Mouse (Mus musculus) kidney, embryonic 14.5 days (tissue): ENCODE measurements around the gene Coq10b. TPM values are rescaled to one million over a fixed set of nuclear protein-coding genes. Genes with fewer than 3 reads are reported as not detected.
A peak's percentile ranks its signal among the peaks of the same experiment; 100 is the strongest.
"Not testable (repeated sequence)": the region's sequence is repeated elsewhere in the genome, so short reads cannot be mapped to it uniquely, and the experiment has no call there.

Experiments used
- ATAC-seq: fragments of 200-750 bp; cut with Nextera tagmentation; 2 replicates; pipeline ENCODE4 v1.8.0; 2017; ENCODE audit warnings: moderate number of reproducible peaks, mild to moderate bottlenecking, moderate TSS enrichment, moderate library complexity; ENCODE audit not compliant: low FRiP score, low TSS enrichment
- H3K27ac ChIP-seq: fragments of 300-500 bp; sonication (generic); 2 replicates; pipeline ENCODE4 v1.5.1; 2014; ENCODE audit warnings: low read depth, mild to moderate bottlenecking, low read length, moderate library complexity, mixed read lengths
- H3K27me3 ChIP-seq: fragments of 300-500 bp; sonication (generic); 2 replicates; pipeline ENCODE4 v1.6.1; 2014; ENCODE audit warnings: mild to moderate bottlenecking, low read length; ENCODE audit not compliant: control insufficient read depth, insufficient read depth
- H3K36me3 ChIP-seq: fragments of 300-500 bp; sonication (generic); 2 replicates; pipeline ENCODE4 v1.6.1; 2014; ENCODE audit warnings: low read length, mixed read lengths; ENCODE audit not compliant: control insufficient read depth, insufficient read depth
- H3K4me1 ChIP-seq: fragments of 300-500 bp; sonication (generic); 2 replicates; pipeline ENCODE4 v1.6.1; 2014; ENCODE audit warnings: low read length, mixed read lengths; ENCODE audit not compliant: control insufficient read depth, insufficient read depth
- H3K4me2 ChIP-seq: fragments of 300-500 bp; sonication (generic); replicated peaks from 2 replicates; pipeline ENCODE4 v1.6.1; 2014; ENCODE audit warnings: low read depth, mild to moderate bottlenecking, low read length
- H3K4me3 ChIP-seq: fragments of 300-500 bp; sonication (generic); 2 replicates; pipeline ENCODE4 v1.5.1; 2014; ENCODE audit warnings: mild to moderate bottlenecking, low read length
- H3K9ac ChIP-seq: fragments of 300-500 bp; sonication (generic); 2 replicates; pipeline ENCODE4 v1.6.1; 2014; ENCODE audit warnings: low read depth, mild to moderate bottlenecking, low read length, moderate library complexity
- H3K9me3 ChIP-seq: fragments of 300-500 bp; sonication (generic); 2 replicates; pipeline ENCODE4 v1.6.1; 2016; ENCODE audit warnings: low read length; ENCODE audit not compliant: control insufficient read depth
- WGBS: fragments of 180-500 bp; shearing (Covaris S2); extraction: QIAGEN DNeasy Blood & Tissue Kit; methylation state at CpG from one replicate; pipeline ENCODE4 v1.1.7; 2014; 5-methylcytosine and 5-hydroxymethylcytosine counted together
- polyA plus RNA-seq: library from polyadenylated mRNA; unstranded; fragments of >200 nt; fragmentation: Nextera tagmentation; extraction: Ambion mirVana; gene quantifications from 2 replicates; pipeline ENCODE4 v1.2.1, GENCODE M21; 2014

Coq10b gene
- polyA plus RNA-seq, 1 experiment from 2014 or later = 15.1 TPM

DNA sequence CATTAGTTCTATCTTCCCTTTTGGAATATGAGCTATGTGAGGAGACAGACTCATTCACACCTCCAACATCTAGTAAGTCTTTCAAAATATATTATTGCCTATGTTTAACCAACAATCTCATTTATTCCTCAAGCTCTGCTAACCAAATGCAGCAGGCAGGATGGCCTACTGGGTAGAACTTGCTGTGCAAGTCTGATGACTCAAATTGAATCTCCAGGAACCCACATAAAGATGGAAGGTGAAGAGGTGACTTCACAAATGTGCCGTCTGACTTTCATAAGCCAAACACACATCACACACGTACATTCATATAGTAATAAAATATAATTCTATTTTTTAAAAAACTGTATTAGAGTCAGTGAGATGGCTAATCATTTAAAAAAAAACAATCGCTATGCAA, 899 bp upstream of the Coq10b start:
- Histone ChIP-seq H3K4me1 (0 out of 2 replicates have a peak, but pooled peaks cover 3% of the 10 kb centered on the region), H3K4me2 (peak overlapping the region; percentile 85; the same call in 1 of the 2 replicates), H3K36me3 (no peaks in the 10 kb centered on the region), H3K27ac (no peak overlapping the region), H3K9ac (no peak overlapping the region), H3K9me3 (no peaks in the 10 kb centered on the region), H3K27me3 (no peaks in the 10 kb centered on the region), H3K4me3 (peak overlapping the region; percentile 82; the same call in 1 of the 2 replicates)
- 75% methylated on average over 3 of the region's 3 CpGs for WGBS
- ATAC-seq = no peak

DNA sequence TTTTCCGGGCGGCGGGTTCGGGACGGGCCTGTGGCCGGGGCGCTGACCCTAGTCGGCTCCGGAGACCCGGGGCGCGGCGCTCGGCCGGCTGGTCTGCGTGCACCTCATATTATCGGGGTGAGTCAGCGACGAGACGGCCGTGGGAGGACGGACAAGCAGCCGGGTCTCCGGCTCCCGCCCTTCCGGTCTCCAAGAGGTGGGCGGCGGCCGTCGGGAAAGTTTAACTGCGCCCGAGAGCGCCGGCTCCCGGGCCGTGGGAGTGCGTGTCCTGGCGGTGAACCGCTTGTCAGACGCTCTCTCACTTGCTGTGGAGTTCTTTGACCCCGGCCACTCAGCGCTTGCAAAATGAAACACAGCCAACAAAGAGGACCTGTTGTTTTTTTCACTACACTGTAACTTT, 435 bp downstream of the Coq10b start:
- under 1% methylated on average over 38 of the region's 42 CpGs for WGBS
- Histone ChIP-seq H3K4me3 (peak overlapping the region; percentile 82), H3K27me3 (no peaks in the 10 kb centered on the region), H3K9me3 (no peaks in the 10 kb centered on the region), H3K27ac (peak overlapping the region; percentile 74), H3K4me2 (peak overlapping the region; percentile 60), H3K4me1 (0 out of 2 replicates have a peak, but pooled peaks cover 3% of the 10 kb centered on the region), H3K9ac (peak overlapping the region; percentile 75), H3K36me3 (no peaks in the 10 kb centered on the region)
- peak; percentile 78; the same call in 1 of the 2 replicates for ATAC-seq

DNA sequence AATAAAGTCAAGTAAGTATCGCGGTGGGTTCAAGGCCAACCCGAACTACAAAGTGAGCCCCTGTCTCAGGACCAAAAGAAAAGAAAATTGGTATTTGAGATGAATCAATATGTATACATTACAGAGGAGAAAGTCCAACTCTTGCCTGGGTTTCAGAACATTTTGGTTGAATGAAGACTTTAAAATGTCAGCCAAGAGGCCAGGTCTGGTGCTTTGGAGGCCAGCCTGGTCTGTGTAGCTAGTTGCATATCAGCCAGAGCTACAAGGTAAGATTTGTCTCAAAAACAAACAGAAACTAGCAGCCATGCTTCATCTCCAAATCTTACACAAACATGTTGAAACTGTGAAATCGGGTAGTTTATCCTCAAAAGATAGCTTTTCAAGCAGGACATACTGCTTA, 1.0 kb downstream of the Coq10b start:
- no peak for ATAC-seq
- Histone ChIP-seq H3K9me3 (no peaks in the 10 kb centered on the region), H3K36me3 (no peaks in the 10 kb centered on the region), H3K4me1 (0 out of 2 replicates have a peak, but pooled peaks cover 3% of the 10 kb centered on the region), H3K4me3 (peak overlapping the region; percentile 82), H3K9ac (peak overlapping the region; percentile 75; the same call in 1 of the 2 replicates), H3K27me3 (no peaks in the 10 kb centered on the region), H3K4me2 (peak overlapping the region; percentile 60), H3K27ac (no peak overlapping the region)
- 67% methylated on average over 4 of the region's 4 CpGs for WGBS

DNA sequence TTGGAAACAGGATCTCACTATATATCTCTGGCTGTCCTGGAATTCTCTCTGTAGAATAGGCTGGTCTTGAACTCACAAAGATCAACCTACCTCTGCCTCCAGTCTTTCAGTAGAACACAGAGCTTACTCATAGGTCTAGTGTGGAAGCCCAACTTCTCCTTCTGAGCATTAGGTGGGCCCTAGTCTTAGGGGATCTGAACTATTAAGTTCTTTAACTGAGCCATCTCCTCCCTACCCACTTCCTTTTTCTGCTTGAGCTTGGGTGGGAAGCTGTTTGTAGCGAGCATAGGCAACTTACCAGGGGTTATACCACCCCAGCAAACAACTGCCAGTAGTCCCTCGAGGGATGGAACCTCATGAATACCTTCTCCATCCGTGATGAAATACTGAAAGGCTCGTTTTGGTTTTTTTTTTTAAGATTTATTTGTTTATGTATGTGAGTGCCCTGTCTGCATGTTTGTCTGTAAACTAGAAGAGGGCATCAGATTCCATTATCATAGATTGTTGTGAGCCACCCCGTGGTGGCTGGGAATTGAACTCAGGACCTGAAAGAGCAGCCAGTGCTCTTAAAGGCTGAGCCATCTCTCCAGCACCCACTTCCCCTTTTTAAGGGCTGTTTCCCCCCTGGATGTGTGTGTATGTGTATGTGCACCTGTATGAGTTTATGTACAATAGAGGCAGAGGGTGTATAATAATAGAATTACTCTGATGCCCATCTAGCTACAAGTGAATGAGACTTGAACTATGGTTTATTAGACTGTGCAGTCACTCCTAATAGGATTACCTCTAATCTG, 2.9 kb downstream of the Coq10b start:
- Histone ChIP-seq H3K27me3 (no peaks in the 10 kb centered on the region), H3K9ac (no peak overlapping the region), H3K9me3 (no peaks in the 10 kb centered on the region), H3K4me2 (no peak overlapping the region), H3K4me3 (no peak overlapping the region), H3K4me1 (0 out of 2 replicates have a peak, but pooled peaks cover 3% of the 10 kb centered on the region), H3K36me3 (no peaks in the 10 kb centered on the region), H3K27ac (no peak overlapping the region)
- 81% methylated on average over 5 of the region's 5 CpGs for WGBS
- no peak for ATAC-seq

DNA sequence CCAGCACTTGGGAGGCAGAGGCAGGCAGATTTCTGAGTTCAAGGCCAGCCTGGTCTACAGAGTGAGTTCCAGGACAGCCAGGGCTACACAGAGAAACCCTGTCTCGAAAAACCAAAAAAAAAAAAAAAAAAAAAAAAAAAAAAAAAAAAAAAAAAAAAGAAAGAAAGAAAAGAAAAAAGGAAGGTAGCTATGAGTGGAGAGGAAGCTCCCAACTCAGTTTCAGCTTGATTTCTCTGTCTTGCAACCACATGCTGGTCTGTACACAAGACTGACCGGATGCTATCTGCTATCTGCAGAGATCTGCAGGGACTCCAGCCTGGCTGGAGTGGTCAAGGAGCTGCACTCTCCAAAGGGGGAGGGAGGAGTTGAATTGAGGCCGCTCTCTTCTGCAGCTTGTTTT, 5.8 kb downstream of the Coq10b start:
- not testable (repeated sequence) for ATAC-seq, H3K9me3 ChIP-seq, H3K27me3 ChIP-seq, H3K4me3 ChIP-seq, H3K4me1 ChIP-seq, H3K36me3 ChIP-seq, H3K27ac ChIP-seq, H3K4me2 ChIP-seq, H3K9ac ChIP-seq
- WGBS = 82% methylated on average over 2 of the region's 3 CpGs

DNA sequence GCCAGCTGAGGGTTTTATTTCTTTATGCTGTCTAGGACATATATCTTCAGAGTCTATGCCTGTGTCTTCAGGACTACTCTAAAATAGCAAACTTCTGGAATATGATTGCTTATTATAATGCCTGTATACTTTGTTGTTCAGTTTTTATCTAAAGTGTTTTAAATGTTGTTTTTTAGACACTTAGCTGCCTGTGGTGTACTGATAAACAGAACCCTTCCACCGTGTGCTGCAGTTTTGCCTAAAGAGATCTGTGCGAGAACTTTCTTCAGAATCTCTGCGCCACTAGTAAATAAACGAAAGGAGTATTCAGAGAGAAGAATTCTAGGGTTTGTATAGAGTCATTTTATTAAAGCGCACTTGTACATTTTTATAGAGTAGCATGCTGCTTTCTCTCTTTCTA, 8.5 kb downstream of the Coq10b start:
- no peak overlapping the region for H3K27ac ChIP-seq
- 90% methylated on average over 5 of the region's 5 CpGs for WGBS

DNA sequence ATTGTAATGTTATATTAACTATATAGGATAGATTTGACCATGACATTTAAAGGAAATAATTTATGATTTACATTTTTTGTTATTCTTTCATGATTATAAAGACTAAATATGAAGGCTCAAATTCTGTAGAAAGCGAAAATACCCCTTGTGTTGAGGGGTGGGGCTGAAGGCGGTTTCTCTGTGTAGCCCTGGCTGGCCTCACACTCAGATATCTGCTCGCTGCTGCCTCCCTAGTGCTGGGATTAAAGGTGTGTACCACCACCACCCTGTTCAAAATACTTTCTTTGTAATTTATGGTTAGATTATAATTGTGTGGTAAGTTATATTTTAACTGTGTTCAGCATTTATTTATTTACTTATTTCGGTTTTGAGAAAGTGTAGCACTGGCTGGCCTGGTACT, 9.2 kb downstream of the Coq10b start:
- Histone ChIP-seq H3K4me1 (no peaks in the 10 kb centered on the region), H3K4me2 (no peak overlapping the region), H3K9ac (no peak overlapping the region), H3K36me3 (peaks cover 15% of the 10 kb centered on the region), H3K27me3 (no peaks in the 10 kb centered on the region), H3K4me3 (no peak overlapping the region), H3K9me3 (no peaks in the 10 kb centered on the region), H3K27ac (no peak overlapping the region)
- ATAC-seq = no peak
- WGBS = 91% methylated on average over 4 of the region's 4 CpGs

More for the DNA sequence above, 8.5 kb downstream of the Coq10b start:
- Histone ChIP-seq H3K4me2 (no peak overlapping the region), H3K9me3 (no peaks in the 10 kb centered on the region), H3K4me3 (no peak overlapping the region), H3K36me3 (peaks cover 12% of the 10 kb centered on the region), H3K4me1 (no peaks in the 10 kb centered on the region), H3K9ac (no peak overlapping the region), H3K27me3 (no peaks in the 10 kb centered on the region)
- no peak for ATAC-seq

DNA sequence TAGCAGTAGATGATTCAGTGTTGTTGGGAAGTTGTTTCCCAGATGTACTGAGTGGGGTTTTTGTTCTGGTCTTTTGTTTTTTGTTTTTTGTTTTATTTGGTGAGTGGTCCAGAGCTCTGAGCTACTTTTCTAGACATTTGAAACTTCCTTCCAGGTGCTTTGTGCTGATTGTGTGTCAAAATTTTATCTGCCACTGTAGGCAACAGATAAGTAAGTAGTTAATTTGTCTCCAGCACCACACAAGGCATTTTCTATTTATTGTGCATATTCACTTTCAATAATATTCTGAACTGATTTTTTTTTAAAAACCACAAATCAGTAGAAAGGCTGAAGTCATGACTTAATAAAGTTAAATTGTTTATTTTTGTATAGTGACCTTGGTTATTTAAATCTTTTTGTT, 19.8 kb downstream of the Coq10b start:
- peaks cover 17% of the 10 kb centered on the region for H3K36me3 ChIP-seq
- H3K9ac ChIP-seq, H3K27ac ChIP-seq, H3K4me3 ChIP-seq, ATAC-seq, H3K4me1 ChIP-seq, H3K27me3 ChIP-seq, H3K4me2 ChIP-seq, H3K9me3 ChIP-seq: not testable (repeated sequence)

DNA sequence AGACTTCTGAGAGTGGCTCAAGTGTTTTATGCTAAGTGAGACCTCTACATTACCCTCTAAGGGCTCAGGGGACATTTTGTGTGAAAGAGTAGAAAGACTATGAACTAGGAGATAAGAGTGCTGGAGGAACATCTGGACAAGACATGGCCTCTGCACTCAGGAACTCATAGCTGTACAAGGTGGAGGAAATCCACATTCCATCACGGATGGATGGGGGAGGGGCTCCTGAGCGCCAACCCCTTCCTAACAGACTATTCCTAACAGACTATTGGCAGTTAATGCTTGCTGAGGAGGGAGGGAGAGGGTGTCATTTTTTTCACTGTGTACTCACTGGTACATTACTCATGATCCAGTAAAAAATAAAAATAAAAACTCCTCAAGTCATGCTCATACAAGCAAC, 22.2 kb downstream of the Coq10b start:
- Histone ChIP-seq H3K27ac (no peak overlapping the region), H3K4me3 (no peak overlapping the region), H3K27me3 (no peaks in the 10 kb centered on the region), H3K4me1 (no peaks in the 10 kb centered on the region), H3K9me3 (no peaks in the 10 kb centered on the region), H3K9ac (no peak overlapping the region), H3K4me2 (no peak overlapping the region), H3K36me3 (peaks cover 36% of the 10 kb centered on the region)
- 52% methylated on average over 2 of the region's 2 CpGs for WGBS
- no peak; the same call in 1 of the 2 replicates for ATAC-seq
